Mouse (Mus musculus) thymus, postnatal 36 days (tissue): ENCODE measurements around the gene Gucd1.
"Not testable (repeated sequence)": the region's sequence is repeated elsewhere in the genome, so short reads cannot be mapped to it uniquely, and the experiment has no call there.

Experiments
- DNase-seq, 2 experiments: peaks; one replicate each; pipeline ENCODE4 v3.0.0; 2022; ENCODE audit warnings: mixed read lengths in 2 of 2

Gucd1 gene

GRCm38 (mm10) chr10:75517758-75518143 is at the start of gene Gucd1:
Gene Gucd1, minus strand, starts transcription at chr10:75517972.
- DNase-seq: peak; percentile 96 to 97

DNA sequence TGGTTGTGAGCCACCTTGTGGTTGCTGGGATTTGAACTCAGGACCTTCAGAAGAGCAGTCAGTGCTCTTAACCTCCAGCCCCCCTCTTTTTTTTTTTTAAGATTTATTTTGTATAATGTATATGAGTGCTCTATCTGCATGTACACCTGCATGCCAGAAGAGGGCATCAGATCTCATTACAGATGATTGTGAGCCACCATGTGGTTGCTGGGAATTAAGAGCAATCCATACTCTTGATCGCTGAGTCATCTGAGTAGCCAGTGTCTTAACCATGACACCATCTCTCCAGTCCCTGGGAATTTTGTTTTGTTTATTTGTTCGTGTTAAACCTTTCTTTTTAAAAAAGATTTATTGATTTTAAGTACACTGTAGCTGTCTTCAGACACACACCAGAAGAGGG is 49.0 kb upstream of the Gucd1 start:
- DNase-seq: not testable (repeated sequence)

- DNase-seq: peak in 1 of 2 experiments; percentile 35
Observed at GRCm38 (mm10) chr10:75566321-75566720, 48.5 kb upstream of the Gucd1 start.

GRCm38 (mm10) chr10:75565906-75566305 is 48.1 kb upstream of the Gucd1 start:
- no peak for DNase-seq

DNA sequence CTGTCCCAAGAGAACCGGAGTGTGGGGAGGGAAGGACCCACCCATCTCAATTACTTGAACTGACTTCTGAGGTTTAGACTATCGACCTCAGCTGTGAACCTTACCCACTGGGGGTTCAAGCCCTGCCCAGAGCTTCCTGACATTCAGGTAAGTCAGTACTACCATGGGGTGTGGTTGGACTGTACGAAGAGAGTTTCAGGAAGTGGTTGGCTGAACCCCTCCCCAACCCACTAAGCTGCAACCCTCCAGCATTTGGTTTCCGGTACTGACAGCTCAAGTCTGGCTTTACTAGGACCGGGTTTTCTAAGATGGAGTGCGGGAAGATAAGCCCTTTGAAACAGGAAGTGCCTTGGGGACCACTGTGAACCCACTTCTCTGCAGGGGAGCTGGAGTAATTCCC is 47.7 kb upstream of the Gucd1 start:
- peak; percentile 73 to 82 for DNase-seq

GRCm38 (mm10) chr10:75564687-75565265 is 47.0 kb upstream of the Gucd1 start:
- no peak for DNase-seq

DNA sequence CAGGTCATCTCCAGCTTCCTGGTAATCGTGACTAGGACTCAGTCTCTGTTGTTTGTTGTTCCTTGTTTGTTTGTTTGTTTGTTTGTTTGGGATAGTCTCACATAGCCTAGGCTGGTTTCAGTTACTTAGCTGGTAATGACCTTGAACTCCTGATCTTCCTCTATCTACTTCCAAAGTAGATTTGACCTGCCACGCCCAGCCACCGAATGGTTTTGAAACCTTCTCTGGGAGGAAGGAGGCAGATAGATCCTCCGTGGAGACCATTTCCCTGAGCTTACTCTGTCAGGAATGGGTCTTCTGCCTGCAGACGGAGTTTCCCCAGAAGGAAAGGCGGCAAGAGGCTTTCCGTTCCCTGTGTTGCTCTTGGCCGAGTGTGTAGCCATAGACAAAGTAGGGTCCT is 44.8 kb upstream of the Gucd1 start:
- DNase-seq: no peak

DNA sequence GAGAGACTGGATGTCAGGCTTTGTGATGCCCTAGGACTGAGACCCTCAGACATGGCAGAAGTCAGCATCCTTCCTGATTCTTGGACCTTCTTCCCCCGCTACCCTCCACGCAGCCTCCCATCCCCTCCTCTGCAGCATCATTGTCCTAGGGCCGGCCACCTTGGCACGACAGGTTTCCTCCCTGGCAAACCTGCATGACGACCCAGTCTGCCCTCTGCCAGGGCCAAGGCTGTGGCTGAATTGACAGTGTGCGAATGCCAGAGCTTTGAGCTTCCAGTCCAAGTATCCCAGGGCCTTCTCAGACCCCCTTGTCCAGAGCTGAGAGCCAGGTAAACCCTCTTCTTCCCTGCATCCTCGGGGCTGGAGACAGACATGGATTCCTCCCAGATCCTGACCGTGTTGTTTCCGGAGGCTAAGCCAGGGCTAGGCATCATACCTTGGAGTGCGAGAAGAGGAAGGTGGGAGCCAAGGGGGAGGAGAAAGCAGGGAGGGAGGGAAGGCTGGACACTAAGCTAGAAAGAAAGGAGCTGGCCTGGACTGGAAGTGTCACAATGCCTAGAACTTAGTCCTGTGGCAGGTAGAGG is 43.4 kb upstream of the Gucd1 start, which contains the start of gene Ggt1:
Ggt1 (plus strand) TSS at position 534 of the 584 bp plus-strand sequence.
- DNase-seq: no peak

- no peak for DNase-seq
Observed at GRCm38 (mm10) chr10:75560549-75560899, 42.8 kb upstream of the Gucd1 start.

GRCm38 (mm10) chr10:75559676-75560548 is 42.1 kb upstream of the Gucd1 start, which contains the start of gene Lrrc75b:
Gene Lrrc75b, minus strand, starts transcription at chr10:75560330.
- DNase-seq: no peak

DNA sequence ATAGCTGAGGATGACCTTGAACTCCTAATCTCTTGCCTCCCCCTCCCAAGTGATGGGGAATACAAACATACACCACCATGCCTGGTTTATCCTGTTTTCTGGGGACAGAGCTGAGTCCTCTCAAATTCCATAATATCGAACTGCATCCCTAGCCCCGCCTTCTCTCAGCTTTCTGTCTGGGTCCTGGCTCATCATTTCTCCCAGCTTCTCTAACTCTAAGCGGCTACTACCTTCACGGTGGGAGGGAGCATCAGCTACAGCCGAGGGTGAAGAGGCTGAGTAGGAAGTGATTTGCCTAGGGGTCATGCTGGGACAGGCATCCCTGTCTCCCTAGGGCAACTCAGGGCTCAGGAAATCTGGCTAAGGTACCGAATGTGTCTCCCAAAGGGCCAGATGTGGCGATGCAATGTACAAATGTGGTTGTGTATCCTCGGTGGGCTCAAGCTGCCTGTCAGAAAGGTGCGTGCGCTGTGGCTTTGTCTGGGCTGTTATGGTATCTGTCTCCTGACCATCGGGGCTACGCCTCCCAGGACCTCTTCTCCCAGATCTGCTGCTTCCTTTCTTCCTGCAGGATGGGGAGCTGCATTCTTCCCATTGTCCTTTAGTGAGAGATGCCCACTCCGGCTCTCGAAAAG is 41.4 kb upstream of the Gucd1 start:
- DNase-seq: no peak

GRCm38 (mm10) chr10:75558515-75558914 is 40.7 kb upstream of the Gucd1 start:
- no peak for DNase-seq

- no peak for DNase-seq
Observed at GRCm38 (mm10) chr10:75556026-75556425, 38.3 kb upstream of the Gucd1 start.

DNA sequence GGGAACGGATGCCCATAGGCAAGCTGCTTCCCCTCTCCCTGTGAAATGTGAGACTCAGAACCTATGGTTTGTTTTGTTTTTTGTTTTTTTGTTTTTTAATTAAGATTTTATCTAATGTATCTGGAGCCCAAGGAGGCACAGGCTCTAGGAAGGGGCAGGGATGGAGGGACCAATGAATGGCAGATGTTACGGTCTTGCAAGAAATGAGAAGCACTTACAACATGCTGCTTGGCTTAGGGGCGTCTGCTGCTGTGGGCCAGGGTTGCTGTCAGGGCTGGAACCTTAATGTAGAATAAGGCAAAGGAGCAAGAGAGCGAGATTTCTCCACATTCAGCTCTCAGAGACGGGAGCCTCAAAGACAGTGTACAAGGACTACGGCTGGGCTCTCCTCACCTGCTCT is 37.8 kb upstream of the Gucd1 start:
- DNase-seq: no peak

GRCm38 (mm10) chr10:75554090-75554489 is 36.3 kb upstream of the Gucd1 start:
- no peak for DNase-seq

DNA sequence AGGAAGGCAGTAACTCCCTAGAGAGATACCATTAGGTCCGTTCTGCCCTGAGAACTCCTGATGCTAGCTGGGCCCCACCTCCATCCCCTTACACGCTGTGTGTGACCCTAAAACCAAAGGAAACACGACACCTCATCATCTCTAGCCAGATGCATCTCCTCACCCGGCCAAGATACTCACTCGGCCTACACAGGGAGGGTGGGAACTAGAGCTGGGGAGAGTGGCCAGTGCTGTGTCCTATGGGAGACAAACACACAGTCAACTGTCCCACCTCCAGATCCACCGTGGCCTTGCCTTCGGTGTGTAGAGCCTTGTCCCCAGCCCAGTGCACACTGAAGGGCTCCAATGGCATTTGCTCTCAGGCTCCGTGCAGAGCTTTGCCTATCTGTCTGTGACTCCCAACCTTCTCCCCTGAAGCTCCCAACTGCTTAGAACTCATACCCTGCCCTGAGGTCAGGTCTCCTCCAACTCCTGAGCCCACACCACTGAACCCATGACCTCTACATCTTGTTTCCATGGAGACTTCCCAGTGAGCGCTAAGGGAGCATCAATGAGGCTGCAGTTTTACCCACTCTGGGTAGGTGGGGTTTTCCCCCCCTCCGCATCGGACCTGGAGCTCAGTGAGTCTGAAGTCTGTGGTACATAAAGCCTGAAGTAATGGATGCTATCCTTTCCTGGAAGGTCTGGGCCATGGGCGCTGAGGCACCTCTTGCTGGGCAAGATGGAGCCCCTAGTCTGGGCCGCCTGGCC is 35.1 kb upstream of the Gucd1 start:
- no peak for DNase-seq

DNA sequence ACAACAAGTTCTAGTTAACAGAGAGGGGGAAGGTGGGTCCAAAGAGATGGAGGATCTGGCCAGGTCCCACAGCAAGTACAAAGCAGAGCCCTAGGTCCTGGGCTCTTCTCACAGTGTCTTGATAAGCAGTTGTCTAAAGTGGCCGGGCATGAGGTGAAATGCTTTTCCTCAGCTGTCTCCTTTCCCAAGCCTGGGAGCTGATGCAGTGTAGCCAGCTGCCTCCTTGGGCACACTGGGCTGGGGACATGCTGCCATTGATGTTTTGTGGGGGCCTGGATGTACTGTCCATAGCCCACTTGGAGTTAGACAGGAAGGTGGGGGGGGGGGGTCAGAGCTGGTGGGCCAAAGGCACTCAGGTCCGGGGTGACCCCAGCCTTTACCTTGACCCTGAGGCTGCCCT is 34.3 kb upstream of the Gucd1 start:
- no peak for DNase-seq

DNA sequence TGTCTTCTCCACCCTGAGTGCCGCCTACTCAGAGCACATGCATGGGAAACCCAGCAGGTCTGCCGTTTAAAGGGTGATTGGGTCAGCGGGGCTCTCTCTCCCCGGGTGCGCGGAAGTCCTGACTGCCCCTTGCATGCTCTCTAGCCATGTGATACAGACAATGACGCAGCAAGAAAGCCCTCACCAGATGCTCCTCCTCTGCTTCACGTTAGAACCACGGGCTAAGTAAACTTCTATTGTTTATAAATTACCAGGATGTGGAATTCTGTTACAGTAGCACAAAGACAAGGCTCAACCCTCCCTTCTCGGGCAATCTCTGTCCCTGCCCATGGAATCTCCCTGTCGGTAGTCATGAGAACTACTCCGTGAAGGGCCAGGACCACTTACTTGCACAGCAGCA is 33.4 kb upstream of the Gucd1 start:
- no peak for DNase-seq

- DNase-seq: no peak
Observed at GRCm38 (mm10) chr10:75549886-75550285, 32.1 kb upstream of the Gucd1 start.

DNA sequence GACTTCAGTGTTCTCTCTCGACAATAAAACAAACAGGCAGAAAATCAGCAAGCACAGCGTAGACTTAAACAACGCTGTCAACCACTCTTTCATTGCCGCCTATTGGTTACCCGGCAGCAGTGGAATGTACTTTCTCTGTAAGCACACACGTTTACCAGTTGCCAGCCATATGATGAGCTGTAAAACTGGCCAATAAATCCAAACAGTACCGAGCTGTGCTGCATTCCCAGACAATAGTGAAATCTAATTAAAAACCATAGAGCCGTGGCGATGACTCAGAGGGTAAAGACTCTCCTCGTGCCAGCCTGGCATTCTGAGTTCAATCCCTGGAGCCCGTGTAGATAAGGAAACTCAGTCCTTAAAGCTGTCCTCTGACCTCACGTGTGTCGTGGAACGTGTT is 30.7 kb upstream of the Gucd1 start:
- DNase-seq: no peak

DNA sequence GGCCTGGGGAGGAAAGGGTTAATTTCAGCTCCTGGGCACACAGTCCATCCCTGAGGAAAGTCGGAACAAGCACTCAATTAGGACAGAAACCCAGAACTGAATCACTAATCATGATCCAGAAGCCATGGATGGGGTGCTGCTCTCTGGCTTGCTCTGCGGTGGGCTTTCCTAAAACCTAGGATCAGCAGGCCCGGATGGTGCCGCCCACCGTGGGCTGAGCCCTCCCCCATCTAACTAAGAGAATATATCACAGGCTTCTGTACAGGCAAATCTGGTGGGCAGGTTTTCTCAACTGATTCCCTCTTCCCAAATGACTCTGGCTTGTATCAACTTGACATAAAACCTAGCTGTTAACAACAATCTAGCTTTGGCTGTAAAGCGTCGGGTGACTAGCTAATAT is 30.1 kb upstream of the Gucd1 start:
- DNase-seq: no peak

DNA sequence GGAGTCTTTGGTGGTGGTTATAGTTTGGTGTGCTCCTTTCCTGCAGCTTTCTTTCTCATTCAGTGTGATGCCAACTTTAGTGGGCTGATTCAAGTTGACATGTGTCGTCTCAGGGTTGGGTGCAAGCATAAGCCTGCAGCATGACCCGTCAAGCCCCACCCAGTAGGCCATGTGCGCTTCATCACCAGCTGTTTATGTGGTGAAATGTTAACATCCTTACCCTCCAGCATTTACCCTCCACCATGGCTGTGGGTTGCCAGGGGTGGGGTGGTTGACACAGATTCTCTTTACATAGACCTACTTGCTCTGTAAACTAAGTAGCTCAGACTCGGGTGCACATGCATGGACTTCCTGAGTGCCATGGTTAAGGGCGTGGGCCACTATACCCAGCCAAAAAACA is 18.4 kb upstream of the Gucd1 start:
- peak; percentile 21 to 39 for DNase-seq

GRCm38 (mm10) chr10:75535423-75535822 is 17.7 kb upstream of the Gucd1 start:
- no peak for DNase-seq
